Mouse (Mus musculus) stomach, postnatal 0 days (tissue): ENCODE measurements around the gene Garnl3. TPM values are rescaled to one million over a fixed set of nuclear protein-coding genes. Genes with fewer than 3 reads are reported as not detected.
A peak's percentile ranks its signal among the peaks of the same experiment; 100 is the strongest.

ENCODE experiments used
- ATAC-seq: fragments of 200-750 bp; cut with Nextera tagmentation; 2 replicates; pipeline ENCODE4 v1.8.0; 2017; ENCODE audit not compliant: low FRiP score, low TSS enrichment
- DNase-seq: peaks from one replicate; pipeline ENCODE4 v3.0.0-alpha.2; 2016; ENCODE audit warnings: low spot score
- H3K27ac ChIP-seq: fragments of 300-500 bp; sonication (generic); replicated peaks from 2 replicates; pipeline ENCODE4 v1.5.1; 2014; ENCODE audit warnings: mild to moderate bottlenecking, control low read depth
- H3K27me3 ChIP-seq: fragments of 300-500 bp; sonication (generic); 2 replicates; pipeline ENCODE4 v1.6.1; 2014; ENCODE audit warnings: low read length; ENCODE audit not compliant: control insufficient read depth, insufficient read depth
- H3K36me3 ChIP-seq: fragments of 300-500 bp; sonication (generic); 2 replicates; pipeline ENCODE4 v1.6.1; 2014; ENCODE audit warnings: low read length, mixed read lengths; ENCODE audit not compliant: control insufficient read depth, insufficient read depth
- H3K4me1 ChIP-seq: fragments of 300-500 bp; sonication (generic); replicated peaks from 2 replicates; pipeline ENCODE4 v1.6.1; 2014; ENCODE audit warnings: antibody characterized with exemption; ENCODE audit not compliant: control insufficient read depth, insufficient read depth
- H3K4me2 ChIP-seq: fragments of 300-500 bp; sonication (generic); replicated peaks from 2 replicates; pipeline ENCODE4 v1.6.1; 2014; ENCODE audit warnings: low read depth, mild to moderate bottlenecking, control low read depth, moderate library complexity
- H3K4me3 ChIP-seq: fragments of 300-500 bp; sonication (generic); 2 replicates; pipeline ENCODE4 v1.5.1; 2014; ENCODE audit warnings: low read depth, low read length, control low read depth
- H3K9ac ChIP-seq: fragments of 300-500 bp; sonication (generic); 2 replicates; pipeline ENCODE4 v1.6.1; 2014; ENCODE audit warnings: mild to moderate bottlenecking, low read length, control low read depth, mixed read lengths
- H3K9me3 ChIP-seq: fragments of 300-500 bp; sonication (generic); 2 replicates; pipeline ENCODE4 v1.6.1; 2016; ENCODE audit warnings: low read length; ENCODE audit not compliant: control insufficient read depth
- CTCF ChIP-seq: IDR thresholded peaks from 2 replicates; pipeline ENCODE4 v1.5.1; 2016; ENCODE audit warnings: antibody characterized with exemption, low read depth, mild to moderate bottlenecking, moderate library complexity
- EP300 ChIP-seq: optimal IDR thresholded peaks from 2 replicates; pipeline ENCODE3; 2016; ENCODE audit warnings: antibody characterized with exemption
- WGBS: fragments of 180-500 bp; shearing (Covaris S2); extraction: QIAGEN DNeasy Blood & Tissue Kit; methylation state at CpG from one replicate; pipeline ENCODE4 v1.1.7; 2014; 5-methylcytosine and 5-hydroxymethylcytosine counted together
- polyA plus RNA-seq: library from polyadenylated mRNA; unstranded; fragments of >200 nt; fragmentation: Nextera tagmentation; extraction: Ambion mirVana; gene quantifications from 2 replicates; pipeline ENCODE4 v1.2.1, GENCODE M21; 2015

Gene Garnl3
- polyA plus RNA-seq, 1 experiment from 2014 or later, result 5.6 TPM

DNA sequence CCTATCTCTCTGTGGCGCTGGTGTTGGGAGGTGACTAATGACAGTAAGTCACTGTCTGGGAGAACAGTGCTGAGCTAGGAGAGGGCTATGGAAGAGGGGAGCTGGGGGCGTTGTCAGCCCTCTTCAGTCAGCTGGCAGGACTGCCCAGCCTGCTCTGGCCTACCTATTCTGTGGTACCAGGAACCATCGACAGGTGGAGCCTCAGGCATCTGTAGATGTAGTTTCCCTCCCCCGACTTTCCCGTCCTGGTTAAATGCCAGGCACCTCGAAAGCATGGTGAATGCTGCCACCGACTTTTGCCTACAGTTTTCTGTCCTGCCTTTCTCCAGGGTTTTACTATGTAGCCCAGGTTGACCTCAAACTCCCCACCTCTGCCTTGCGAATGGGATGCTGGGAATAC, 174.1 kb downstream of the Garnl3 start:
- ATAC-seq (no peak), DNase-seq (peak; percentile 69)
- Histone ChIP-seq H3K9ac (0 out of 2 replicates have a peak overlapping the region, but pooled peaks have one; percentile 8), H3K4me3 (no peak overlapping the region), H3K27ac (no peak overlapping the region), H3K9me3 (no peaks in the 10 kb centered on the region), H3K27me3 (no peaks in the 10 kb centered on the region), H3K4me1 (peaks cover 3% of the 10 kb centered on the region; the same call in 1 of the 2 replicates), H3K4me2 (no peak overlapping the region), H3K36me3 (peaks cover 6% of the 10 kb centered on the region)
- TF ChIP-seq CTCF (peak; percentile 58), EP300 (no peak)
- WGBS, result 46% methylated on average over 8 of the region's 8 CpGs

DNA sequence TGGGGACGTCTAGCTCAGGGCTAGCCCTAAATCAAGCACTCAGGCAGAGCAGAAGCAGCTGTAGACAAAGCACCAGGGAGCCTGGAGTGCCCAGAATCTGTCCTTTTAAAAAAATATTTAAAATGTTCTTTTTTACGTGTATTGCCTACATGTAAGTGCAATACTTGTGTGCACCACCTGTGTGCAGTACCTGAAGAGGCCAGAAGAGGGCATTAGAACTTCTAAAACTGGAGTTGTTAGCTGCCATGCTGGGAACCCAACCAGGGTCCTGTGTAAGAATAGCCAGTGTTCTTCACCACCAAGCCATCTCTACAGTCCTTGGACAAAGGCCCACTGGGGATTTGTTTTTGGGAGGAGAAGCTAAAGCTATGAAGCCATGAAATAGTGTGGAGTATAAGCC, 176.9 kb downstream of the Garnl3 start:
- H3K4me3 ChIP-seq, result no peak overlapping the region
- H3K36me3 ChIP-seq, result peaks cover 11% of the 10 kb centered on the region
- H3K27me3 ChIP-seq, result no peaks in the 10 kb centered on the region
- no peak overlapping the region for H3K9ac ChIP-seq
- H3K4me1 ChIP-seq, result no peaks in the 10 kb centered on the region
- TF ChIP-seq EP300 (no peak), CTCF (peak; percentile 34)
- H3K9me3 ChIP-seq, result no peaks in the 10 kb centered on the region
- 90% methylated on average over 2 of the region's 2 CpGs for WGBS
- ATAC-seq (no peak), DNase-seq (no peak)
- H3K27ac ChIP-seq, result no peak overlapping the region
- H3K4me2 ChIP-seq, result no peak overlapping the region

DNA sequence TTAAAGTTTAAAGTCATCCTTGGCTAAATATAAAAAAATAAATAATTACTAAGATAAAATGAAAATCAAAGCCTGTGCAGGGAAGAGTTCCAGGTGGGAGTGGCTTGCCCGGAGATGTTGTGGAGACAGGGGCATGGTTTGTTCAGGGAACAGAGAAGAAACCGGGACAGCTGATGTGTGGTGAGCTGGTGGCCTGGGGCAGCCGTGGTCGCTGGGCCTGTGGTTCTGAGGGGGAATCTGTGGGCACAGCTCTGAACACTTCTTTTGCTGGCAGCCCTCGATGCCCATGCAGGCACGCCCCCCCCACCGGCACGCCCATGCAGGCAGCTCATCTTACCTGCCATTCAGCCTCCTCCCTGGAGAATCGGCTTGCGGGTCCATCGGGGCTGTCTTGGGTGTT, 184.0 kb downstream of the Garnl3 start:
- no peak for ATAC-seq
- no peak overlapping the region for H3K4me2 ChIP-seq
- DNase-seq, result no peak
- no peak overlapping the region for H3K9ac ChIP-seq
- 85% methylated on average over 11 of the region's 11 CpGs for WGBS
- H3K27me3 ChIP-seq, result no peaks in the 10 kb centered on the region
- no peaks in the 10 kb centered on the region for H3K4me1 ChIP-seq
- TF ChIP-seq CTCF (no peak), EP300 (no peak)
- no peak overlapping the region for H3K27ac ChIP-seq
- H3K9me3 ChIP-seq, result no peaks in the 10 kb centered on the region
- H3K4me3 ChIP-seq, result no peak overlapping the region
- H3K36me3 ChIP-seq, result peaks cover 24% of the 10 kb centered on the region

DNA sequence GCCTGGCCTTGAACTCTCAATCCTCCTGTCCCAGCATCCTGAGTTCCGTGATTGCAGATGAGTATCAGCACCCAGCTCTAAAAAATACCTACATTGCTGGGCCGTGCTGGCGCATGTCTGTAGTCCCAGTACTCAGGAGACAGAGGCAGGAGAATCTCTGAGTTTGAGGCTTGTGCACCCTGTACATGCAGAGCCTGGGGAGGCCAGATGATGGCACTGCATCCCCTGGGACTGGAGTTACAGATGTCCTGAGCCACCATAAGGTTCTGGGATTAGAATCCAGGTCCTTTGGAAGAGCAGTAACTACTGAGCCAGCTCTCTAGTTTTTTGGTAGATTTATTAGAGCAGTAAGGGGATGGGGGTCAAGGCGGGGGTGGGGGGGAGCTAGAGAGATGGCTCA, 191.0 kb downstream of the Garnl3 start:
- Histone ChIP-seq H3K27ac (no peak overlapping the region), H3K27me3 (no peaks in the 10 kb centered on the region), H3K4me2 (no peak overlapping the region), H3K4me3 (no peak overlapping the region), H3K9ac (no peak overlapping the region), H3K36me3 (peaks cover 15% of the 10 kb centered on the region), H3K9me3 (no peaks in the 10 kb centered on the region), H3K4me1 (no peaks in the 10 kb centered on the region)
- 94% methylated on average over 4 of the region's 4 CpGs for WGBS
- TF ChIP-seq CTCF, result no peak
- no peak for TF ChIP-seq EP300
- DNase-seq (no peak), ATAC-seq (no peak)

DNA sequence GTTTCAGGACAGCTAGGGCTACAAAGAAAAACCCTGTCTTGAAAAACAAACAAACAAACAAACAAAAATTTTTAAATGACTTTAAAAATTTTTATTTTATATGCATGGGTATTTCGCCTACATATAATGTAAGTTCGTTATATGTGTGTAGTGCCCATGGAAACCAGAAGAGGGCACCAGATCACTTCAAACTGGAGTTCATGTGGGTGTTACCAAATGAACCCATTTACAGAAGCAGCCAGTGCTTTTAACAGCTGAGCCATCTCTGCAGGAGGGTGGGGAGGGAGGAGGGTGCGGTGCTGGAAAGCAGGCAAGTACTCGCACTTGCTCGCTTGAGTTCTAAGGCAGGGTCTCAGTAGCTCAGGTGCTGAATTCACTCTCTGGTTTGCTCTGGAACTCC, 192.0 kb downstream of the Garnl3 start:
- H3K9ac ChIP-seq, result no peak overlapping the region
- no peaks in the 10 kb centered on the region for H3K27me3 ChIP-seq
- 65% methylated on average over 5 of the region's 5 CpGs for WGBS
- no peak for DNase-seq
- peaks cover 12% of the 10 kb centered on the region for H3K36me3 ChIP-seq
- TF ChIP-seq CTCF (peak; percentile 81), EP300 (no peak)
- no peak overlapping the region for H3K27ac ChIP-seq
- H3K4me2 ChIP-seq, result no peak overlapping the region
- H3K4me3 ChIP-seq, result no peak overlapping the region
- ATAC-seq, result no peak; the same call in 1 of the 2 replicates
- H3K9me3 ChIP-seq, result no peaks in the 10 kb centered on the region
- H3K4me1 ChIP-seq, result no peaks in the 10 kb centered on the region

DNA sequence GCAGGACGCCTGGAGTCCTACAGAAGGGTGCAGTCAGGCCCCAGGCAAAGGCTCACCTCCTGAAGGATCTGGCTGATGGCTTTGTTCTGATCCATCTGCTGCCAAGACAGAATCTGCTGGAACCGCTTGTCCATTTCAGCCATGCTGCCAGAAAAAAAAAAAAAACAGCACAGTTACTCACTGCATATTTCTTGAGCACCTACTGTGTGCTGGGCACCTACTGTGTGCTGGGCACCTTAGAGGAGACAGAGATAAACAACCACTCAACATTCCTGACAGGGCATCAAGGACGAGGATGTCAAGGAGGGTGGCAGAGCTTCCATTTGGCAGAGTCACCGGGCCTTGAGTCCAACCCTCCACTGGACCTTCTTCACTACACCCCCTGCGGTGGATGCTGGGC, 192.7 kb downstream of the Garnl3 start:
- WGBS, result 87% methylated on average over 5 of the region's 5 CpGs
- Histone ChIP-seq H3K9me3 (no peaks in the 10 kb centered on the region), H3K4me2 (no peak overlapping the region), H3K36me3 (peaks cover 14% of the 10 kb centered on the region), H3K9ac (no peak overlapping the region), H3K4me1 (no peaks in the 10 kb centered on the region), H3K27me3 (no peaks in the 10 kb centered on the region), H3K27ac (no peak overlapping the region), H3K4me3 (no peak overlapping the region)
- ATAC-seq (no peak), DNase-seq (no peak)
- TF ChIP-seq CTCF (no peak), EP300 (no peak)

Other genes with a start within 250 kb of the Garnl3 start
- gene Rpl12, start 170.1 kb downstream of the Garnl3 start, polyA plus RNA-seq, result 141 and 157 TPM in 2 replicates
- 5.3 and 5.5 TPM in 2 replicates for gene Lrsam1, start 170.0 kb downstream of the Garnl3 start, polyA plus RNA-seq
- 12.1 and 12.8 TPM in 2 replicates for gene Slc2a8, start 149.6 kb downstream of the Garnl3 start, polyA plus RNA-seq
- gene Angptl2, start 84.4 kb upstream of the Garnl3 start, polyA plus RNA-seq, result 35.3 and 37.3 TPM in 2 replicates
- 2.1 and 2.2 TPM in 2 replicates for gene Ralgps1, start 239.8 kb upstream of the Garnl3 start, polyA plus RNA-seq